Mouse (Mus musculus): ENCODE data around the gene Tyrobp.

DNA sequence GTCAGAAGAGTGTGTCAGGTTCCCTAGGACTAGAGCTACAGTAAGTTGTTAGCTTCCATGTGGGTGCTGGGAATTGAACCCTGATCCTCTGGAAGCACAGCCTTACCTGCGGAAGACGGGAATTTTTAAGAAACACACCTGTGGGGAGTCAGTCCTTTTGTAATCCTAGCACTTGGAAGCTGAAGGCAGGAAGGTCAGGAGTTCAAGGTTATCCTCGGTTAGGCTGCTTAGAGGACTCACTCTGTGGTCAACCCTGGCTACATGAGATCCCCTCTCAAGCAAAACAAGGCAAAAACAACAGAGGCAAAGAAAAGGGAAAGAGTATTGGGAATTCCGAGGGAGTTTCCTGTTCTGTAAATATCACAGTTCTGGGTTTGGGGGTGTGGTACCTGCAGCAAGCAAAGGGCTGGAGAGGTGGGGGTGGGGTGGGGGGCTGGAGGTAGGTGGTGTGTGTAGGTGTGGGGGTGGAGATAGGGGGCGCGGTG, 51.3 kb downstream of the Tyrobp start:
- TF ChIP-seq POLR2A (IDR thresholded peaks at IDR 0.05; ENCODE audit: borderline replicate concordance, extremely low read depth, low read depth, low read length) (no peak), CTCF (IDR thresholded peaks at IDR 0.05; ENCODE audit: insufficient read depth, low read length) (no peak)

All from lung, adult 2 months (tissue).